Mouse (Mus musculus) v-Abl transformed pro-B cells (cell line): Measurements from ENCODE around the gene Dmrtc2.

ENCODE experiments used
- in situ Hi-C, 2 experiments: fragments of 400-800 bp; cut with MboI; formaldehyde crosslinking; loops; one replicate each; pipeline ENCODE4 v1.15.1; 2025; ENCODE audit not compliant: unreplicated experiment in 2 of 2

Dmrtc2 gene

GRCm38 (mm10) chr7:24896269-24896668, 26.4 kb downstream of the Dmrtc2 start:
- in situ Hi-C loops: loop anchor here in 1 of 2 experiments (25.0 kb wide), 1 partner anchor 816 kb away; the partner anchor contains the start of gene Ccdc97

- in situ Hi-C loops: loop anchor here in 1 of 2 experiments (25.0 kb wide), 1 partner anchor 815 kb away; the partner anchor contains the start of gene Ccdc97
Measured at GRCm38 (mm10) chr7:24897224-24897623, 27.4 kb downstream of the Dmrtc2 start, which contains the start of gene Cd79a. Gene Cd79a (plus strand): TSS chr7:24897381.

- in situ Hi-C loops: loop anchor here in 1 of 2 experiments (25.0 kb wide), 1 partner anchor 814 kb away; the partner anchor contains the start of gene Ccdc97
Measured at GRCm38 (mm10) chr7:24897959-24898358, 28.1 kb downstream of the Dmrtc2 start.

- in situ Hi-C loops: loop anchor here in 1 of 2 experiments (10.0 kb wide), 2 partner anchors 346 to 854 kb away; partner anchors contain the start of gene Hnrnpul1
Measured at GRCm38 (mm10) chr7:24901114-24901513, 31.3 kb downstream of the Dmrtc2 start.

- in situ Hi-C loops: loop anchor here in 1 of 2 experiments (10.0 kb wide), 2 partner anchors 347 to 853 kb away; partner anchors contain the start of gene Hnrnpul1
Measured at GRCm38 (mm10) chr7:24901842-24902241, 32.0 kb downstream of the Dmrtc2 start.

- in situ Hi-C loops: loop anchor here in 1 of 2 experiments (10.0 kb wide), 2 partner anchors 347 to 853 kb away; partner anchors contain the start of gene Hnrnpul1
Measured at GRCm38 (mm10) chr7:24902264-24902629, 32.4 kb downstream of the Dmrtc2 start.

GRCm38 (mm10) chr7:24902630-24903443, 33.0 kb downstream of the Dmrtc2 start, which contains the start of gene Arhgef1:
Gene Arhgef1 (plus strand): TSS chr7:24902912.
- in situ Hi-C loops: loop anchor here in 1 of 2 experiments (10.0 kb wide), 2 partner anchors 348 to 852 kb away; partner anchors contain the start of gene Hnrnpul1

- in situ Hi-C loops: loop anchor here in 1 of 2 experiments (10.0 kb wide), 2 partner anchors 349 to 851 kb away; partner anchors contain the start of gene Hnrnpul1
Measured at GRCm38 (mm10) chr7:24903444-24903825, 33.6 kb downstream of the Dmrtc2 start.

- in situ Hi-C loops: loop anchor here in 1 of 2 experiments (10.0 kb wide), 2 partner anchors 349 to 851 kb away; partner anchors contain the start of gene Hnrnpul1
Measured at GRCm38 (mm10) chr7:24904070-24904483, 34.2 kb downstream of the Dmrtc2 start.

- in situ Hi-C loops: loop anchor here (5.0 to 10.0 kb wide), 3 partner anchors 47 to 850 kb away; partner anchors contain the start of gene Hnrnpul1 (in 1 of the 2)
Measured at GRCm38 (mm10) chr7:24904936-24905335, 35.1 kb downstream of the Dmrtc2 start.

GRCm38 (mm10) chr7:24906551-24906950, 36.7 kb downstream of the Dmrtc2 start:
- in situ Hi-C loops: loop anchor here (5.0 to 10.0 kb wide), 3 partner anchors 46 to 848 kb away; partner anchors contain the start of gene Hnrnpul1 (in 1 of the 2)

GRCm38 (mm10) chr7:24907211-24907748, 37.4 kb downstream of the Dmrtc2 start:
- in situ Hi-C loops: loop anchor here (5.0 to 10.0 kb wide), 3 partner anchors 45 to 848 kb away; partner anchors contain the start of gene Hnrnpul1 (in 1 of the 2)

GRCm38 (mm10) chr7:24912480-24912879, 42.6 kb downstream of the Dmrtc2 start:
- in situ Hi-C loops: no loop called here

GRCm38 (mm10) chr7:24918763-24919323, 49.0 kb downstream of the Dmrtc2 start:
- in situ Hi-C loops: no loop called here

GRCm38 (mm10) chr7:24919728-24920127, 49.9 kb downstream of the Dmrtc2 start:
- in situ Hi-C loops: loop anchor here in 1 of 2 experiments (5.0 kb wide), 1 partner anchor 32 kb away; no protein-coding TSS in a partner anchor
